Mouse (Mus musculus) monocyte, adult 59 days (primary cell): Measurements from ENCODE around the gene Ccdc106. TPM values are rescaled to one million over a fixed set of nuclear protein-coding genes. Genes with fewer than 3 reads are reported as not detected.

Experiments
- total RNA-seq, 2 experiments: library from RNA; stranded (reverse); gene quantifications; one replicate each; pipeline ENCODE4 v1.2.4; 2023

Gene Ccdc106
- total RNA-seq: 1 to 10 TPM in 1 of 2 experiments, under 1 TPM in 1; 0.86 to 1.5 TPM

DNA sequence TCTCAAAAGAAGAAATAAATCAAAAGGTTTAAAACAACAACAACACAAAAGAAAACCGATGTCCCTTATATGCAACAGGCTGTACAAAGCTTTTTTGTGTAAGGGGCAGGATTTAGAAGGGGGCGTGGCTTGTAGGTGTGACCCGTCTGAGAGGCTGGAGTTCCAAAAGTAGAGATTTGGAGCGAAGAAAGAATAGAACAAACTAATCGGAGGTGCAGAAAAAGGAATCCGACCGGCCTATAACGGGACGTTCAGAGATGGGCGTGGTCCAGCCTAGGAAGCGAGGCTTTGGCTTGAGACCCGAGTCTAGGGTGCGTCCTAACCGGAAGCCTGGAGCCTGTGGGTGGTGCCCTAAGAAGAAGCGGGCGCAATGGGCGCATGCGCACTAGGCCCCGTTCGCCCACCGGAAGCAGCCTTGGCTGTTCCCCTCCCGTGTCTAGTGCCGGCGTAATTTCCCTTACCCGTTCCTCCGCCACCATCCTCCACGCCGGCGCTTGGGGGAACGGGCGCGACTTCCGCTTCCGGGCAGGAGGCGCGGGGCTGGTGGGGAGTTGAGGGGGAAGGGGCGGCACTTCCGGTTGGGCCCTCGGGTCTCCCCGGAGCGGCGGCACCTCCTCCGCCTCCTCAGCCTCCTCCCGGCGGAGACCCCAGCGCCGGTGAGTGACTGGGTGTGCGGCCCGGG is at the start of gene Ccdc106, which contains the start of gene Zfp865:
TSS of gene Ccdc106 (plus strand) at position 554 of the 682 bp plus-strand sequence.
TSS of gene Zfp865 (plus strand) at position 377 of the 682 bp plus-strand sequence.

DNA sequence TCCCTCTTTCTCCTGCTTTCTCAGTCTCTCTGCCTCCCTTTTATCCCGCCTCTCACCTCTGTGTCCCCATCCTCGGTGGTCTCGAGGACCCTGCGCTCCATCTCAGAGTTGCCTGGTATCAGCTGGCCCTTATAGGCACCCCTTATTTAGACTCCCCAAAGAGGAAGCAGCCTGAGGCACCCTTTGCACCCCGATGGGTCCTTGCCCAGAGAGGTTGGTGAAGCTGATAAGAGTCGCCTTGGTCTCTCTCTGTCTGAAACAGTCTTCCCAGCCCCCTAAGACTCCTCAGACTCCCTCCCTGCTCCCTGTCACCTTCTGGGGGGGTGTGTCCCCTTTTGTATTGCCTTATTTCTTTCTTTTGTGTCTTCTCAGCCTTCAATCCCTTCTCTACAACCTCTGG is 49.3 kb upstream of the Ccdc106 start, which contains the start of gene Sbk3:
TSS of gene Sbk3 (minus strand) at position 101 of the 400 bp plus-strand sequence.

DNA sequence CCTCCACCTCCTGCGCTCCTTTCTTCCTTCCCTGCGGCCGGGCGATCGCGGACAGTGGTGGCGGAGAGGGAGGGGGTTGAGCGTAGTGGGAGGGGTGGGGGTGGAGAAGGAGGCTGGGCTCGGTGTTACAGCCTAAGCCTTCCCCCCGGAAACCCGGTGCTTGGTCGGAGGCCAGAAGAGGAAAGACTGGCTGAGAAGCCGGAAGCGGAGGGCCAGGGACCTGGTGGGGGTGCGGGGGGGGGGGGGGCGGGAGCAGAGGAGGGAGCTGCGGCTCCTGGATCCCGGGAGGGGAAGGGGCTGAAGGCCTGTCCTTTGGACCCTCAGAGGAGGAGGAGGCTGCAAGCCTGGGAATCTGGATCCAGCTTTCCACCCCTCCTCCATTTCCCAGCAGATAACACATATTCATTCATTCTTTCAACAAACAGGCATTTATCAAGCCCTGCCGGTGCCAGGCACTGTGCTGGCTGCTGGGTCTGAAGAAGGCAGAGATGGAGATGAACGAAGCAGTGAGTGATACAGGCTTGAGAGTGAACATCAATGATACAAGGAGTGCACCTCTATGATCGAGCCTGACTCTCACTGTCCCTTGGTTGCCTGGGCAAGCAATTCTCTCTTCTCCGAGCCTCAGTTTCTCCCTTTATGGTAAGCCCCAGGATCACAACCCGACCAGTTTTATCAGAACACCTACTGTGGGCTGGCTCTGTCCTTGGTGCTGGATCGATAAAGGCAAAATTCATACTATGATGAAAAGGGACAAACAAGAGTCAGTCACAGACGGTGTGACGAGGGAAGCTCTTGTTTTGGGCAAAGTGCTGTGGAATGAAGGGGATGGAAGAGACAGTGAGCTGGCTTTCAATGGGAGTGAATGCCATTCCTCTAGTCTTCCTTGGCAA is 24.1 kb upstream of the Ccdc106 start, which contains the start of gene Zfp579:
TSS of gene Zfp579 (minus strand) at position 156 of the 893 bp plus-strand sequence.

DNA sequence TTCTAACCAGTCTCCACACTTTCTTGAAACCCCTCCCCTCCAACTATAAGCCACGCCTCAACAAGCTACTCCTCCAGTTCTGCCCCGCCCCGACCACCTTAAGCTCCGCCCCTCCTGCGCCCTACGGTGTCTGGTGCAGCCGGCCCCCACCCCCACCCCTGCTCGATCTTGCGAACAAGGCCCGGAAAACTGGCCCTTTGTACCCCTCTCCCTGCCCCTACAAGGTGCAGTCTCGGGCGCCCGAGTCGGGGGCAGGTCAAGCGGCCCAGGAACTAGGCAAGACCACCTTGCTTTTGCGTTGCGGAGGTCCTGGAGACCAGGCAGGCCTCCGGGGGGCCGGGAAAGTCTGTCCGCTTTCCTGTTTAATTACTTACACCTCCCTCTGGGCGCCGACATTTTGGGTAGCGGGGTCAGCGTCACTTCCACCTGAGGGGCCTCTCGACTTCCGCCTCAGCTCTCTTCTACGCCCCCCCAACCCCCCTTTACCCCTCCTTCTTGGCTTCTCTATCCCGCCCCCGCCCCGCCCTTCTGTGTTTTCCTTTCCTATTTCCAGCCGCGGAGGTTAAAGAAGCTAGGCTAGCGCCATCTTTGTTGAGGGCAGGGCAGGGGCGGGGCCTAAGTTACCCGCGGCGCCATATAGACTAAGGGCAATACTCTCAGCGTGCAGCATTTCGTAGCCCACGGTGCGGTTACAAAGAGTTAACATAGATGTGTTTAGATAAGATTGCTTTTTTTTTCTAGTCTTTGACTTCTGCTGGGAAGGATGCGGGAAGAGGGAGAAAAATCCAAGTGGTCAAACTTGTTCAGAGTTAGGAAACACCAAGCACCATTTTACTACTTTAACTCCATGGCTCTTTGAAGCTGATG is 5.9 kb upstream of the Ccdc106 start, which contains the start of the genes Zfp524 and Fiz1:
TSS of gene Zfp524 (plus strand) at position 165 of the 867 bp plus-strand sequence.
TSS of gene Fiz1 (minus strand) at position 447 of the 867 bp plus-strand sequence.

DNA sequence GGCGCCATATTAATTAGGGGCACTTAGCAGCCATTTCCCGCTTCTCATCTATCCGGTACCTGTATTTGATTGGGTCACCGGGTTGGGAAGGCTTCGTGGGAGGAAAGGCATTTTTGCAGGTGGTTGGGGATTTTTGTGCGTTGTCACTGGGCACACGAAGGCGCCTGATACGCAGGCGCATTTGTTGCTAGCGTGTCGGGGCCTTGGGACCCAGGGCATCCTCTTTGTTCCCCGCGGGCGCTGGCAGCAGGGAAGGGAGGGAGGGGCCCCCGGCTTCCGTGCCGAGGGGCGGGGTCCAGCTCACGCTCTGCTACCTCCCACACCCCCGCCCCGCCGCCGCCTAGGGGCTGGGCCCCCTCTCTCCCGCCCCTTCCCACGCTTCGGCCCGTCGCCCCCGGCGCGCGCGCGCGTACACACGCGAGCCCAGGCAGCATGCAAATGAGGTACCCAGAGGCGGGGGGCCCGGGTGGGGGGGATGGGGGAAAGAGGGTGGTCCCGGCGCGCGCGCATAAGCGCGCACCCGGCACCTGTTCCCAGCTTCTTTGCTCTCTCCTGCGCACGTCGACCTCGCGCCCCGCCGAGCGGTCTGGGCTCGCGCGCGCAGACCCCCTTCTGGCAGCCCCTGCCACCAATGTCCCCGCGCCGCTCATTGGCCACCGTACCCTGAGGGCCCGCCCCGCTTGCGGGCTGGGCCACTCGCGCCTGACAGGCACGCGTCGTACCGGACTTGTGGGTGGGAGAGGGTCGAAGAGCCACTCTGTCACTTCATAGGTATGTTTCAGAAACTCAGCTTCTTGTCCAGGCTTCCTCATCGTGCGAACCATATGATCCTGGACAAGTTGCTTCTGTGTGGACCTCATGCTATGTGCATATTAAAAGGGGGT is 5.0 kb upstream of the Ccdc106 start, which contains the start of gene Gm44973:
TSS of gene Gm44973 (plus strand) at position 379 of the 884 bp plus-strand sequence.

DNA sequence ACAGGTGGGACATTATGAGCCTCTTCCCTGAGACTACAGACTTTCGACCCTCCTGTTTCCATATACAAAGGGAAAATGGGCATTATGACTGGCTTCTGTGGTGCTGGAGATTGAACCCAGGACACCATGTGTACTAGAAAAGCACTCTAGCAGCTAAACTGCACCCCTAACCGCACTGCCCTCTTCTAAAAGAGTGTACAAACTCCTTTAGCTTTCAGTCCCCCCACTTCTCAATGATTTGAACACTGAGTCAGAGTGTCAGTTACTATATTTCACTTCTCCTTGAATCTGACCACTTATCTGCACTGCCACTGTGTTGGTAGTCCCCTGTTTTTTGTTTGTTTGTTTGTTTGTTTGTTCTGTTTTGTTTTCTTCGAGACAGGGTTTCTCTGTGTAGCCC is 13.5 kb downstream of the Ccdc106 start, which contains the start of gene 4632433K11Rik:
TSS of gene 4632433K11Rik (plus strand) at position 301 of the 400 bp plus-strand sequence.

DNA sequence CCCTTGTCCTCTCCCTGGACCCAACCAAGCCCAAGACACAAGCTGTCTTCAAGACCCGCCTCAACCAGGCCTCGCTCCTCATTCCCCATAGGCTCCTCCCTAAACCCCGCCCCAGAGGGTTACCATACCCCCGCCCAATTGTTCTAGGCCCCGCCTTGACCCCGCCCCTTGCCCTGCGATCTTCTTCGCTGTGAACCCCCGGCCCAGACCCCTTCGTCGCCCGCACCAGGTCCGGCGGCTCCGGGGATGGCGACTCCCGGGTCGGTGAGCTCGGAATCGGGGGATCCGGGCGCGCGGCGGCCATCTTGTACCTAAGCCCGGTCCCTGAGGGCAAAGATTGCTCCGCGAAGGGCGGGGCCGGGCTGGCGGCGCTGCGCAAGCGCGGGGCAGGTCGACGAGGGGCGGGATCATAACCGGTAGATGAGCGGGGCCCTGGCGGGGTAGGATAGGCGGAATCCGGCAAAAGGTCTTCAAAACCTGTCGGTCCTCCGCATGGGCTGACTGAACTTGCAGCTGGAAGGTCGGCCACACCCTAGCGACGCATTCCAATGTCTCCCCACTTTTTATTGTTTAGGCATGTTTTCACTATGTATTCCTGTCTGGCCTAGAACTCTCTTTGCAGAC is 17.9 kb downstream of the Ccdc106 start, which contains the start of gene Zfp784:
TSS of gene Zfp784 (minus strand) at position 338 of the 624 bp plus-strand sequence.

DNA sequence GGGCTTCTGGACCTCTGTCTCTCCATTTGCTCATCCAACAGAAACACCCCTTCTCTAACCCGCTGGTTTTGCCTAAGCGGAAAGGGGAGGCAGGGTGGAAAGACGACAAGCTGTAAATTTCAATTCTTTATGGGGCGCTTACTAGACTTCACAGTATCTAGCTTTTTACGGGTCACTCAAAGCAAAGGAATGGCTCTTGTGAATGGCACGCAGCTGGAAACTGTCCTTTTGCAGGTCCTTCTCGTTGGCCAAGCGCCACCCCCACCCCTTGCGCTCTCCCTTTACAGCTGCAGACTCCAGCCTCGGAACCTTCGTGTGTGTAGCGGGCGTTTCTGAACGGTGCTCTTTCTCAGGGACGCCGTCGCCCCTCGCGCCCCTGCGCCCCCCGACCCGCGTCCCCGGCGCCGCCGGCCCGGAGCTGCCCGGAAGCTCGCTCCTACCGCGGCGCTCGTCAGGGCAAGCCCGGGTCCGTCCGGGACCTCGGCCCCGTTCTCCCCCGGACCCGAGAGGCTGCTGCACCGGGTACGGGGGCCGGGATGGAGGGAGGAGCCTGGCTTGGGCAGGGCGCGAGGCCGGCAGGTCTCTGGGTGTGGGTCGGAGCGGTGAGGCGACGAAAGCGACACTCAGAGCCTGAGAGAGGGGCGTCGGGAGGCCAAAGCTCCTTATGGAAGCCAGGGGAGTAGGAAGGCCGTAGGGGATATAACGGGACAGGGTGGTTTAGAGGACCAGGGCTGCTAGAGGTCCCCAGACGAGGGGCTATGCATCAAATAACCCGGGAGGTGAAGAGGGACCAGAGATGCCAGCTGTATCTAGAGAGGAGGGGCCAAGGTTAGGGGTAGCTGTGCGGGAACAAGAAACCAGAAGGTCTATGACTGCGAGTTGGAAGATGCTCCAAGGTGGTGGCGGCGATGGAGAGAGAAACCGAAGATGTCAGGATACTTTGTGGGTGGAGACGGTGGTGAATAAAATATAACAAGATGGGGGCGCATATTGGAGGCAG is 31.1 kb downstream of the Ccdc106 start, which contains the start of gene Zfp580:
TSS of gene Zfp580 (plus strand) at position 346 of the 1,000 bp plus-strand sequence.

DNA sequence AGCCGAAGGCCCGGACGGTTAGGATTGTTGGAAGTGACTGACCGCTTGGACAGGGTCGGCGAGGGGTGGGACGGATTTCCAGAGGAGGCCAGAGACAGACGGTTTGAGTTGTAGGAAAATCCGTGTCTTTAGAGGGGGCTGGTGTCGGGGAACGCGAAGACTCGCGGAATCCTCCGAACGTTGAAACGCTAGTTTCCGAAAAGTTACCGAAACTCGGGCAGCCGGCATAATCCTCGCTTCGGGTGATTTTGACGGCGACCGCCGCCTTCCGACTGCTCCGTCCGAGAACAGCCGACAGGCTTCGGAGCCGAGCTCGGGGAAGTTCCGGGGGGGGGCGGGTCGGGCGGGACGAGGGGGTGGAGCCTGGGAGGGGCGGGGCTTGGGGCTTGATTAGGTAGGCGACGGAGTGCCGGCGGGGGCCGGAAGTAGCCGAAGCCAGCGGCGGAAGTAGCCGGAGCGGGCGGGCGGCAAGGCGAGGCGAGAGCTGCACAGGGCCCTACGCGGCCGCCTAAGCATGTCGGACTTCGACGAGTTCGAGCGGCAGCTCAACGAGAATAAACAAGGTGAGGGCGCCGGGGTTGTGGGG is 41.5 kb downstream of the Ccdc106 start, which contains the start of gene U2af2:
TSS of gene U2af2 (plus strand) at position 370 of the 586 bp plus-strand sequence.

DNA sequence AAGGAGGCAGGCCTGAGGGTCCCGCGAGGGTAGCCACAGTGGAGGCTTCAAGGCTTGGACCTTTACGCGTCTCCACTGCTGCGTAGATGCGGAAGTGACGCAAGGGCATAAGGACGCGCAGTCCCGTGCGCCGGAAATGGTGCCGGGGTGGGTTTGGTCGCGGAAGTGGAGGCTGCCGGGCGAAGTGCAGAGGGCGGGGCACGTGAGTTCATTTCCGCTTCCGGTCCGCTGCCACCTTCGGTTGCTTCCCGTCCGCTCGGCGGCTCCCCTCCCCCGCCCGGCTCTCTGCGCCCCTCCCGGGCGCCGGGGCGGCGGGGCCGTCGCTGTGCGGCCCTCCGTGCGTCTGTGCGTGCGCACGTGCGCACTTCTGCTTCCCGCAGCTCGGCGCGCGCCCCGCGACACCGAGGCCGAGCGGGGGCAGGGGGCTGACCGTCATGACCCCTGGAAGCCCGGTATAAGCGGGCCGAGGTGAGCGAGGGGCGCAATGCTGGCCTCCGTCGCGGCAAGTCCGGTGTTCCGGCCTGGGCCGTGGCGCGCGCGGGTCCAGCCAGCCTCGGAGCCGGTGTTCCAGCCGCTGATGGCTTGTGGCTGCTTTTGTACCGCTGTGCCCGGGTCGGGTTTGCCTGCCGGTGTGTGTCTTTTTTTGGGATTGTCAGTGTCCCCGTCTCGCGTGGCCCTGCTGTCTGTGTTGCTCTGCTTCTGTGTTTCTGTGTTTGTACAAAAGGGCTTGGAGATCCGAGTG is 59.8 kb downstream of the Ccdc106 start, which contains the start of gene Epn1:
TSS of gene Epn1 (plus strand) at position 226 of the 742 bp plus-strand sequence.

Other genes with a start within 250 kb of the Ccdc106 start
- gene Fam71e2, start 249.3 kb upstream of the Ccdc106 start, total RNA-seq: not detected
- gene Il11, start 237.7 kb upstream of the Ccdc106 start, total RNA-seq: not detected
- gene Tmem190, start 237.6 kb upstream of the Ccdc106 start, total RNA-seq: not detected
- 1 to 10 TPM; 1.3 to 1.9 TPM for gene Tmem238, start 230.9 kb upstream of the Ccdc106 start, total RNA-seq
- gene Rpl28, start 227.7 kb upstream of the Ccdc106 start, total RNA-seq: 1,000 to 10,000 TPM; 1,418 to 1,752 TPM
- 100 to 1,000 TPM; 114 to 117 TPM for gene Ube2s, start 208.0 kb upstream of the Ccdc106 start, total RNA-seq
- gene Shisa7, start 175.9 kb upstream of the Ccdc106 start, total RNA-seq: 1 to 10 TPM; 1.2 to 1.5 TPM
- 1 to 10 TPM; 6.4 to 7.2 TPM for gene Isoc2b, start 150.3 kb upstream of the Ccdc106 start, total RNA-seq
- 10 to 100 TPM; 11.6 to 14.8 TPM for gene Isoc2a, start 143.4 kb upstream of the Ccdc106 start, total RNA-seq
- not detected for gene Gm36210, start 114.0 kb upstream of the Ccdc106 start, total RNA-seq
- 10 to 100 TPM; 17.1 to 18.6 TPM for gene Zfp628, start 105.3 kb upstream of the Ccdc106 start, total RNA-seq
- 1 to 10 TPM; 3.6 to 6.4 TPM for gene Nat14, start 98.5 kb upstream of the Ccdc106 start, total RNA-seq
- gene Ssc5d, start 94.8 kb upstream of the Ccdc106 start, total RNA-seq: under 1 TPM in 1 of 2 experiments, not detected in 1; 0.12 TPM
- gene Sbk2, start 56.1 kb upstream of the Ccdc106 start, total RNA-seq: not detected
- not detected for gene Sbk3, start 49.4 kb upstream of the Ccdc106 start, total RNA-seq
- gene Zfp579, start 24.4 kb upstream of the Ccdc106 start, total RNA-seq: 1 to 10 TPM; 6.0 to 6.5 TPM
- 10 to 100 TPM; 16.2 to 20.5 TPM for gene Zfp524, start 6.1 kb upstream of the Ccdc106 start, total RNA-seq
- gene Fiz1, start 5.9 kb upstream of the Ccdc106 start, total RNA-seq: 10 to 100 TPM; 35.3 to 42.1 TPM
- not detected for gene Gm44973, start 5.1 kb upstream of the Ccdc106 start, total RNA-seq
- gene Zfp865, start 177 bp upstream of the Ccdc106 start, total RNA-seq: 10 to 100 TPM; 29.5 to 31.5 TPM
- under 1 TPM in 1 of 2 experiments, not detected in 1; 0.76 TPM for gene 4632433K11Rik, start 13.6 kb downstream of the Ccdc106 start, total RNA-seq
- gene Zfp784, start 17.9 kb downstream of the Ccdc106 start, total RNA-seq: 1 to 10 TPM; 3.2 to 3.4 TPM
- 1 to 10 TPM in 1 of 2 experiments, not detected in 1; 1.3 TPM for gene Zfp580, start 31.0 kb downstream of the Ccdc106 start, total RNA-seq
- 100 to 1,000 TPM; 287 to 299 TPM for gene U2af2, start 41.6 kb downstream of the Ccdc106 start, total RNA-seq
- 100 to 1,000 TPM; 235 to 258 TPM for gene Epn1, start 59.7 kb downstream of the Ccdc106 start, total RNA-seq
- gene Rfpl4, start 96.4 kb downstream of the Ccdc106 start, total RNA-seq: not detected
- under 1 TPM; 0.55 to 0.66 TPM for gene Rasl2-9, start 105.4 kb downstream of the Ccdc106 start, total RNA-seq
- not detected for gene Vmn1r55, start 129.1 kb downstream of the Ccdc106 start, total RNA-seq
- gene Vmn1r56, start 176.2 kb downstream of the Ccdc106 start, total RNA-seq: not detected
- gene Vmn1r57, start 197.9 kb downstream of the Ccdc106 start, total RNA-seq: not detected